Mouse (Mus musculus) midbrain, postnatal 0 days (tissue): ENCODE results near the gene Asap3. TPM values are rescaled to one million over a fixed set of nuclear protein-coding genes. Genes with fewer than 3 reads are reported as not detected.

Source experiments
- ATAC-seq: fragments of 200-750 bp; cut with Nextera tagmentation; 2 replicates; pipeline ENCODE4 v1.8.0; 2017; ENCODE audit warnings: moderate number of reproducible peaks, mild to moderate bottlenecking, moderate TSS enrichment, moderate library complexity; ENCODE audit not compliant: low FRiP score
- DNase-seq: peaks from one replicate; pipeline ENCODE4 v3.0.0-alpha.2; 2015; ENCODE audit warnings: low spot score
- H3K27ac ChIP-seq: fragments of 300-500 bp; sonication (generic); 2 replicates; pipeline ENCODE4 v1.5.1; 2014; ENCODE audit warnings: low read depth, mild to moderate bottlenecking, low read length, mixed read lengths
- H3K27me3 ChIP-seq: fragments of 300-500 bp; sonication (generic); 2 replicates; pipeline ENCODE4 v1.6.1; 2014; ENCODE audit warnings: low read length, control low read depth, mixed read lengths; ENCODE audit not compliant: insufficient read depth
- H3K36me3 ChIP-seq: fragments of 300-500 bp; sonication (generic); 2 replicates; pipeline ENCODE4 v1.6.1; 2014; ENCODE audit warnings: low read length, control low read depth, mixed read lengths; ENCODE audit not compliant: insufficient read depth
- H3K4me1 ChIP-seq: fragments of 300-500 bp; sonication (generic); 2 replicates; pipeline ENCODE4 v1.6.1; 2014; ENCODE audit warnings: mild to moderate bottlenecking, control low read depth, antibody characterized with exemption, low read length, mixed read lengths; ENCODE audit not compliant: insufficient read depth
- H3K4me2 ChIP-seq: fragments of 300-500 bp; sonication (generic); 2 replicates; pipeline ENCODE4 v1.6.1; 2014; ENCODE audit warnings: low read depth, mild to moderate bottlenecking, low read length, mixed read lengths; ENCODE audit not compliant: poor library complexity, severe bottlenecking
- H3K4me3 ChIP-seq: fragments of 300-500 bp; sonication (generic); 2 replicates; pipeline ENCODE4 v1.5.1; 2014; ENCODE audit warnings: low read depth, mild to moderate bottlenecking, low read length, moderate library complexity
- H3K9ac ChIP-seq: fragments of 300-500 bp; sonication (generic); replicated peaks from 2 replicates; pipeline ENCODE4 v1.6.1; 2014; ENCODE audit warnings: mild to moderate bottlenecking, low read length, moderate library complexity, mixed read lengths; ENCODE audit not compliant: poor library complexity, severe bottlenecking
- H3K9me3 ChIP-seq: fragments of 300-500 bp; sonication (generic); 2 replicates; pipeline ENCODE4 v1.6.1; 2016; ENCODE audit warnings: low read length, control low read depth
- CTCF ChIP-seq: IDR thresholded peaks from 2 replicates; pipeline ENCODE4 v1.5.1; 2016; ENCODE audit warnings: antibody characterized with exemption, mild to moderate bottlenecking
- WGBS: fragments of 180-500 bp; shearing (Covaris S2); extraction: QIAGEN DNeasy Blood & Tissue Kit; methylation state at CpG from one replicate; pipeline ENCODE4 v1.1.7; 2014; 5-methylcytosine and 5-hydroxymethylcytosine counted together
- polyA plus RNA-seq: library from polyadenylated mRNA; unstranded; fragments of >200 nt; fragmentation: Nextera tagmentation; extraction: Ambion mirVana; gene quantifications from 2 replicates; pipeline ENCODE4 v1.2.1, GENCODE M21; 2015
- total RNA-seq: library from RNA; depleted of rRNA; stranded (reverse); fragments of >200 nt; gene quantifications from 2 replicates; pipeline ENCODE4 v1.2.3, GENCODE M21; 2014

Asap3 gene
- total and polyA plus RNA-seq, 2 experiments from 2014 or later = 3.7 to 7.6 TPM

GRCm38 (mm10) chr4:136242065-136242703 is 36.0 kb downstream of the Asap3 start:
- DNase-seq (no peak), ATAC-seq (no peak)
- peak; percentile 65 for TF ChIP-seq CTCF
- 50% methylated on average over 8 of the region's 8 CpGs for WGBS
- peaks cover 19% of the 10 kb centered on the region for H3K27me3 ChIP-seq
- H3K4me2 ChIP-seq = no peak overlapping the region
- H3K36me3 ChIP-seq = no peaks in the 10 kb centered on the region; the same call in 1 of the 2 replicates
- H3K4me3 ChIP-seq = no peak overlapping the region
- 0 out of 2 replicates have a peak, but pooled peaks cover under 1% of the 10 kb centered on the region for H3K4me1 ChIP-seq
- no peak overlapping the region for H3K9ac ChIP-seq
- H3K27ac ChIP-seq = no peak overlapping the region
- H3K9me3 ChIP-seq = no peaks in the 10 kb centered on the region

DNA sequence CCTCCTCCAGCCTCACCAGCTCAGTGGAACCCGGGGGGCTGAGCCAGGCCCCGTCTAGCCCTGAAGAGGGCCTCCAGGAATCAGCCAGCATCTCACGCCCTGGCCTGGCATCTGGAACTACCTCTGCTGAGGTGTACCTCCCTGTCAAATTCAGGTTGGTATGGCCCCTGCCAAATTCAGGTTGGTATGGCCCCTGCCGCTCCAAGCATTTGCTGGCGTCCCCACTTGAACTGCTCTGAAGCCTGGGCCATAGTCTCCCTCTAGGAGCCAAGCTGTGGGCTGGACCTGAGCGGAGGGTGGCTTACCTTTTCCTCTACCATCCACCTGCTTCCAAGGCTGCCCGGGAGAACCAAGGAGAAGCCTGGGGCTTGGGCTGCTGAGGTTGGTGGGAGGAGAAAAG is 36.6 kb downstream of the Asap3 start:
- no peak for TF ChIP-seq CTCF
- Histone ChIP-seq H3K4me1 (peaks cover 6% of the 10 kb centered on the region; the same call in 1 of the 2 replicates), H3K9me3 (no peaks in the 10 kb centered on the region), H3K4me2 (no peak overlapping the region), H3K4me3 (no peak overlapping the region), H3K9ac (no peak overlapping the region), H3K27me3 (peaks cover 24% of the 10 kb centered on the region), H3K27ac (no peak overlapping the region), H3K36me3 (no peaks in the 10 kb centered on the region; the same call in 1 of the 2 replicates)
- DNase-seq (no peak), ATAC-seq (no peak)
- 83% methylated on average over 7 of the region's 7 CpGs for WGBS

GRCm38 (mm10) chr4:136244208-136244607 is 38.0 kb downstream of the Asap3 start:
- H3K4me2 ChIP-seq = no peak overlapping the region
- no peak overlapping the region for H3K27ac ChIP-seq
- H3K4me1 ChIP-seq = peaks cover 10% of the 10 kb centered on the region; the same call in 1 of the 2 replicates
- no peak overlapping the region for H3K9ac ChIP-seq
- H3K9me3 ChIP-seq = no peaks in the 10 kb centered on the region
- TF ChIP-seq CTCF = no peak
- H3K4me3 ChIP-seq = no peak overlapping the region
- no peak for ATAC-seq
- no peaks in the 10 kb centered on the region for H3K36me3 ChIP-seq
- H3K27me3 ChIP-seq = peaks cover 29% of the 10 kb centered on the region
- 68% methylated on average over 7 of the region's 7 CpGs for WGBS
- DNase-seq = no peak

DNA sequence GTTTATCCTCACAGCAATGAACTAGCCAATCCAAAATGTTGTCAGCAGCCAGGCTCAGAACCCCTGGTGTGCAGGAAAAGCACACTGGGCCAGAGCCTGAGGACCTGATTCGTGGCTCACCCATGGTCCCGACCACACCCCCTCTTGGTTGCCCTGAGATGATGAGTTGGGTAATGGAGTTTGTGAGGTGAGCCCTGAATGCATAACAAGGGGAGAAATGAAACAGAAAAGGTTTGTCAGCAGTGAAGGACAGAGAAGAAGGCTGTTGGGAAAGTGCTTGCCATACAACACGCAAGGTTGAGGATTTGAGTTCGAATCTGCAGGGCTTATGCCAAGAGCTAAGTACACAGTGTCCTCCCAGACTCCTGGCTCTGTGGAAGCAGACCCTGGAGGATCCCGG is 39.5 kb downstream of the Asap3 start:
- H3K9me3 ChIP-seq = no peaks in the 10 kb centered on the region
- peaks cover 10% of the 10 kb centered on the region; the same call in 1 of the 2 replicates for H3K4me1 ChIP-seq
- no peak overlapping the region for H3K4me3 ChIP-seq
- no peak overlapping the region for H3K27ac ChIP-seq
- 40% methylated on average over 5 of the region's 5 CpGs for WGBS
- no peak overlapping the region for H3K9ac ChIP-seq
- no peak for ATAC-seq
- no peak overlapping the region for H3K4me2 ChIP-seq
- no peaks in the 10 kb centered on the region for H3K36me3 ChIP-seq
- peaks cover 40% of the 10 kb centered on the region for H3K27me3 ChIP-seq
- TF ChIP-seq CTCF = no peak
- DNase-seq = no peak

DNA sequence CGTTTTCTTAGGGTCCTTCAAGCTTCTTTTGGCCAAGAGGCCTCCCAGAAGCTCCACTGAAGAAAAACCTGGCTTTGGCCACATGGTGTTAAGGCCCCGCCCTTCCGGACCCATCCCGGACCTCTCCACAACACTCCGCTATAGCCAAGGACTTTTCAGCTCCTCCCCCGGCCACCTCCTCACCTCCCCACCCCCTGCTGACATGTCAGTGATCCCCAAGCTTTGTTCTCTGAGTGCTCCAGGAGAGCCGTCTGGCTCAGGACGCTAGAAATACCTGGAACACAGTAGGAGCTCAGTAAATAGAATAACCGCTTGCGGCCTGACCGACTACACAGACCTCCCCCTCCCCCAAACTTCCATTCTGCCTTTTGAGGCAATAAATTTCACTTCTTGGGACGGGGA is 40.4 kb downstream of the Asap3 start:
- peaks cover 40% of the 10 kb centered on the region for H3K27me3 ChIP-seq
- H3K4me2 ChIP-seq = no peak overlapping the region
- peaks cover 10% of the 10 kb centered on the region; the same call in 1 of the 2 replicates for H3K4me1 ChIP-seq
- DNase-seq (no peak), ATAC-seq (no peak)
- 6% methylated on average over 12 of the region's 12 CpGs for WGBS
- no peak overlapping the region for H3K27ac ChIP-seq
- no peak overlapping the region for H3K9ac ChIP-seq
- H3K36me3 ChIP-seq = no peaks in the 10 kb centered on the region
- H3K9me3 ChIP-seq = no peaks in the 10 kb centered on the region
- H3K4me3 ChIP-seq = no peak overlapping the region
- no peak for TF ChIP-seq CTCF

- no peak for TF ChIP-seq CTCF
- Histone ChIP-seq H3K9me3 (no peaks in the 10 kb centered on the region), H3K4me1 (peaks cover 10% of the 10 kb centered on the region; the same call in 1 of the 2 replicates), H3K27me3 (peaks cover 40% of the 10 kb centered on the region), H3K9ac (no peak overlapping the region), H3K27ac (no peak overlapping the region), H3K4me2 (peak overlapping the region; percentile 51), H3K4me3 (peak overlapping the region; percentile 28), H3K36me3 (no peaks in the 10 kb centered on the region)
- WGBS = 3% methylated on average over 14 of the region's 14 CpGs
- ATAC-seq (no peak), DNase-seq (no peak)
Observed at GRCm38 (mm10) chr4:136247386-136247728, 41.2 kb downstream of the Asap3 start.
